Mouse (Mus musculus): ENCODE measurements around the gene Zdhhc7. TPM values are rescaled to one million over a fixed set of nuclear protein-coding genes. Genes with fewer than 3 reads are reported as not detected.
A peak's percentile ranks its signal among the peaks of the same experiment; 100 is the strongest.

Zdhhc7 gene
- polyA plus RNA-seq, 1 experiment, result 93.4 TPM

GRCm38 (mm10) chr8:120112535-120112934 lies 11.3 kb upstream of the Zdhhc7 start:
- Histone ChIP-seq H3K36me3 (ENCODE audit: control insufficient read depth, insufficient read depth, low read length) (no peaks in the 10 kb centered on the region), H3K27ac (ENCODE audit: control insufficient read depth, insufficient read depth, low read length) (no peak overlapping the region), H3K4me3 (ENCODE audit: control insufficient read depth, insufficient read depth, low read length) (no peak overlapping the region), H3K27me3 (ENCODE audit: control insufficient read depth, insufficient read depth, low read length) (peaks cover 12% of the 10 kb centered on the region; the same call in 1 of the 2 replicates), H3K4me1 (replicated peaks; ENCODE audit: control insufficient read depth, insufficient read depth, low read length) (peaks cover 13% of the 10 kb centered on the region)
- DNase-seq, result no peak
- 27% methylated on average over 5 of the region's 5 CpGs for WGBS
- no peak for TF ChIP-seq POLR2A (IDR thresholded peaks at IDR 0.05; ENCODE audit: control insufficient read depth, extremely low read depth, insufficient read depth, low read length, poor library complexity)
- TF ChIP-seq CTCF (IDR thresholded peaks at IDR 0.05; ENCODE audit: borderline replicate concordance, control insufficient read depth, extremely low read depth, insufficient read depth, low read length, poor library complexity), result no peak

- peaks cover 13% of the 10 kb centered on the region for H3K4me1 ChIP-seq (replicated peaks; ENCODE audit: control insufficient read depth, insufficient read depth, low read length)
- DNase-seq, result no peak
- H3K36me3 ChIP-seq (ENCODE audit: control insufficient read depth, insufficient read depth, low read length), result no peaks in the 10 kb centered on the region
- no peak overlapping the region for H3K27ac ChIP-seq (ENCODE audit: control insufficient read depth, insufficient read depth, low read length)
- TF ChIP-seq POLR2A (IDR thresholded peaks at IDR 0.05; ENCODE audit: control insufficient read depth, extremely low read depth, insufficient read depth, low read length, poor library complexity) (no peak), CTCF (IDR thresholded peaks at IDR 0.05; ENCODE audit: borderline replicate concordance, control insufficient read depth, extremely low read depth, insufficient read depth, low read length, poor library complexity) (no peak)
- 79% methylated on average over 4 of the region's 4 CpGs for WGBS
- peaks cover 12% of the 10 kb centered on the region; the same call in 1 of the 2 replicates for H3K27me3 ChIP-seq (ENCODE audit: control insufficient read depth, insufficient read depth, low read length)
- H3K4me3 ChIP-seq (ENCODE audit: control insufficient read depth, insufficient read depth, low read length), result no peak overlapping the region
Observed at GRCm38 (mm10) chr8:120111382-120111781, 10.1 kb upstream of the Zdhhc7 start.

GRCm38 (mm10) chr8:120110966-120111365 lies 9.7 kb upstream of the Zdhhc7 start:
- Histone ChIP-seq H3K27me3 (ENCODE audit: control insufficient read depth, insufficient read depth, low read length) (peaks cover 12% of the 10 kb centered on the region; the same call in 1 of the 2 replicates), H3K4me1 (replicated peaks; ENCODE audit: control insufficient read depth, insufficient read depth, low read length) (peaks cover 13% of the 10 kb centered on the region), H3K36me3 (ENCODE audit: control insufficient read depth, insufficient read depth, low read length) (no peaks in the 10 kb centered on the region), H3K4me3 (ENCODE audit: control insufficient read depth, insufficient read depth, low read length) (no peak overlapping the region), H3K27ac (ENCODE audit: control insufficient read depth, insufficient read depth, low read length) (no peak overlapping the region)
- TF ChIP-seq CTCF (IDR thresholded peaks at IDR 0.05; ENCODE audit: borderline replicate concordance, control insufficient read depth, extremely low read depth, insufficient read depth, low read length, poor library complexity), result no peak
- TF ChIP-seq POLR2A (IDR thresholded peaks at IDR 0.05; ENCODE audit: control insufficient read depth, extremely low read depth, insufficient read depth, low read length, poor library complexity), result no peak
- no peak for DNase-seq
- 94% methylated on average over 4 of the region's 4 CpGs for WGBS

GRCm38 (mm10) chr8:120109149-120109548 lies 7.9 kb upstream of the Zdhhc7 start:
- Histone ChIP-seq H3K36me3 (ENCODE audit: control insufficient read depth, insufficient read depth, low read length) (no peaks in the 10 kb centered on the region), H3K4me3 (ENCODE audit: control insufficient read depth, insufficient read depth, low read length) (no peak overlapping the region), H3K4me1 (replicated peaks; ENCODE audit: control insufficient read depth, insufficient read depth, low read length) (peaks cover 7% of the 10 kb centered on the region), H3K27ac (ENCODE audit: control insufficient read depth, insufficient read depth, low read length) (no peak overlapping the region), H3K27me3 (ENCODE audit: control insufficient read depth, insufficient read depth, low read length) (no peaks in the 10 kb centered on the region)
- WGBS, result 31% methylated on average over 3 of the region's 3 CpGs
- no peak for DNase-seq
- TF ChIP-seq CTCF (IDR thresholded peaks at IDR 0.05; ENCODE audit: borderline replicate concordance, control insufficient read depth, extremely low read depth, insufficient read depth, low read length, poor library complexity) (no peak), POLR2A (IDR thresholded peaks at IDR 0.05; ENCODE audit: control insufficient read depth, extremely low read depth, insufficient read depth, low read length, poor library complexity) (no peak)

- Histone ChIP-seq H3K27me3 (ENCODE audit: control insufficient read depth, insufficient read depth, low read length) (no peaks in the 10 kb centered on the region), H3K4me1 (replicated peaks; ENCODE audit: control insufficient read depth, insufficient read depth, low read length) (peaks cover 13% of the 10 kb centered on the region), H3K4me3 (ENCODE audit: control insufficient read depth, insufficient read depth, low read length) (no peak overlapping the region), H3K36me3 (ENCODE audit: control insufficient read depth, insufficient read depth, low read length) (no peaks in the 10 kb centered on the region), H3K27ac (ENCODE audit: control insufficient read depth, insufficient read depth, low read length) (peak overlapping the region; percentile 56; the same call in 1 of the 2 replicates)
- WGBS, result 61% methylated on average over 9 of the region's 9 CpGs
- TF ChIP-seq POLR2A (IDR thresholded peaks at IDR 0.05; ENCODE audit: control insufficient read depth, extremely low read depth, insufficient read depth, low read length, poor library complexity) (no peak), CTCF (IDR thresholded peaks at IDR 0.05; ENCODE audit: borderline replicate concordance, control insufficient read depth, extremely low read depth, insufficient read depth, low read length, poor library complexity) (no peak)
- DNase-seq, result no peak
Observed at GRCm38 (mm10) chr8:120104721-120105272, 3.5 kb upstream of the Zdhhc7 start.

GRCm38 (mm10) chr8:120103916-120104315 lies 2.6 kb upstream of the Zdhhc7 start:
- H3K27me3 ChIP-seq (ENCODE audit: control insufficient read depth, insufficient read depth, low read length), result no peaks in the 10 kb centered on the region
- DNase-seq, result no peak
- H3K36me3 ChIP-seq (ENCODE audit: control insufficient read depth, insufficient read depth, low read length), result no peaks in the 10 kb centered on the region
- peaks cover 13% of the 10 kb centered on the region for H3K4me1 ChIP-seq (replicated peaks; ENCODE audit: control insufficient read depth, insufficient read depth, low read length)
- no peak overlapping the region for H3K4me3 ChIP-seq (ENCODE audit: control insufficient read depth, insufficient read depth, low read length)
- H3K27ac ChIP-seq (ENCODE audit: control insufficient read depth, insufficient read depth, low read length), result no peak overlapping the region
- 92% methylated on average over 9 of the region's 9 CpGs for WGBS
- TF ChIP-seq POLR2A (IDR thresholded peaks at IDR 0.05; ENCODE audit: control insufficient read depth, extremely low read depth, insufficient read depth, low read length, poor library complexity) (no peak), CTCF (IDR thresholded peaks at IDR 0.05; ENCODE audit: borderline replicate concordance, control insufficient read depth, extremely low read depth, insufficient read depth, low read length, poor library complexity) (no peak)

All from thymus, adult 2 months (tissue).